Mouse (Mus musculus) hindbrain, embryonic 16.5 days (tissue): ENCODE data around the gene Adpgk. TPM values are rescaled to one million over a fixed set of nuclear protein-coding genes. Genes with fewer than 3 reads are reported as not detected.
A peak's percentile ranks its signal among the peaks of the same experiment; 100 is the strongest.

Experiments used
- ATAC-seq: fragments of 200-750 bp; cut with Nextera tagmentation; 2 replicates; pipeline ENCODE4 v1.8.0; 2017; ENCODE audit warnings: moderate TSS enrichment, moderate library complexity
- H3K27ac ChIP-seq: fragments of 300-500 bp; sonication (generic); 2 replicates; pipeline ENCODE4 v1.5.1; 2014; ENCODE audit warnings: low read depth, mild to moderate bottlenecking, control low read depth, low read length, moderate library complexity
- H3K27me3 ChIP-seq: fragments of 300-500 bp; sonication (generic); replicated peaks from 2 replicates; pipeline ENCODE4 v1.6.1; 2014; ENCODE audit warnings: low read length; ENCODE audit not compliant: control insufficient read depth, insufficient read depth
- H3K36me3 ChIP-seq: fragments of 300-500 bp; sonication (generic); 2 replicates; pipeline ENCODE4 v1.6.1; 2014; ENCODE audit warnings: mild to moderate bottlenecking, low read length, moderate library complexity, mixed read lengths; ENCODE audit not compliant: control insufficient read depth, insufficient read depth
- H3K4me1 ChIP-seq: fragments of 300-500 bp; sonication (generic); 2 replicates; pipeline ENCODE4 v1.6.1; 2014; ENCODE audit warnings: low read depth, low read length; ENCODE audit not compliant: control insufficient read depth, insufficient read depth
- H3K4me2 ChIP-seq: fragments of 300-500 bp; sonication (generic); 2 replicates; pipeline ENCODE4 v1.6.1; 2014; ENCODE audit warnings: mild to moderate bottlenecking, low read length, control low read depth, moderate library complexity
- H3K4me3 ChIP-seq: fragments of 300-500 bp; sonication (generic); 2 replicates; pipeline ENCODE4 v1.5.1; 2014; ENCODE audit warnings: mild to moderate bottlenecking, low read length, control low read depth, moderate library complexity
- H3K9ac ChIP-seq: fragments of 300-500 bp; sonication (generic); 2 replicates; pipeline ENCODE4 v1.6.1; 2014; ENCODE audit warnings: low read depth, mild to moderate bottlenecking, control low read depth, low read length, moderate library complexity
- H3K9me3 ChIP-seq: fragments of 300-500 bp; sonication (generic); 2 replicates; pipeline ENCODE4 v1.6.1; 2014; ENCODE audit warnings: mild to moderate bottlenecking, low read length, moderate library complexity; ENCODE audit not compliant: control insufficient read depth
- WGBS: fragments of 180-500 bp; shearing (Covaris S2); extraction: QIAGEN DNeasy Blood & Tissue Kit; methylation state at CpG from one replicate; pipeline ENCODE4 v1.1.7; 2014; 5-methylcytosine and 5-hydroxymethylcytosine counted together
- polyA plus RNA-seq: library from polyadenylated mRNA; unstranded; fragments of >200 nt; fragmentation: Nextera tagmentation; extraction: Ambion mirVana; gene quantifications from 2 replicates; pipeline ENCODE4 v1.2.1, GENCODE M21; 2015

The Adpgk gene
- polyA plus RNA-seq = 22.6 and 25.7 TPM in 2 replicates

DNA sequence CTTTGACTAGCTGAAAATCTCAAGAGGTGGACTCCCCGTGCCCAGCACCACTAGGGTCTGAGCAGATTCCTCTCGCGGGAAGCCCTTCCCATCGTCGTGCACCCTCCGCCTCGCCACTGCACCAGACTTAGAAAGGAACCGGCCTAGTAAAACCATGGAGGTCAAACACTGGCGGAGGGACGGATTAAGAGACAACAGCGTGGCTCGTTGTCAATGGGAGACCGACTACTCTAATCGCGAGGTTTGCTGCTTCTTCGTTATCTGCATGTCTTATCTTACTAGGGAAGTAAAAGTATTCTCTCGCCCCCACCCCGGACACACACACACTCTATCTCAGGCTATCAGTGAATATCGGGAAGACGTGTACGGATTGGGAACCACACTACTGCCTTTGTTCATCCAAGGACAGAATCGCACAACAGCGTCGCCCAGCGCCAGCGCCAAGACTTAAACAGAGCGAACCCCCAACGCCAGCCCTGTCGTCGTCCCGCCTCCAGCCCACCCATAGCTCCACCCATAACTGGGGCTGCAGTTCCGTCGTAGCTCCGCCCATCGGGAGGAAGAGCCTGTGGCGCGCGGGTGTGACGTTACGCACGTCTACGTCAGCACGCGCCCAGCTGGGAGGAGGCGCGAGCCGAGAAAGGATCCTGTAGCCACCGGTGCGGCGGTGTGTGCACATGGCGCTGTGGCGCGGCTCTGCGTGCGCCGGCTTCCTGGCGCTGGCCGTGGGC lies at the start of gene Adpgk:
Adpgk (plus strand) TSS at position 602 of the 731 bp plus-strand sequence.
- Histone ChIP-seq H3K9me3 (no peaks in the 10 kb centered on the region), H3K27me3 (no peaks in the 10 kb centered on the region), H3K4me1 (peaks cover 7% of the 10 kb centered on the region), H3K4me3 (peak within 1 kb of the TSS; percentile 97), H3K4me2 (peak within 1 kb of the TSS; percentile 75), H3K36me3 (no peaks in the 10 kb centered on the region), H3K27ac (peak within 1 kb of the TSS; percentile 91), H3K9ac (peak within 1 kb of the TSS; percentile 91)
- peak; percentile 99 for ATAC-seq
- WGBS = under 1% methylated on average over 54 of the region's 58 CpGs

- 62% methylated on average over 6 of the region's 7 CpGs for WGBS
- Histone ChIP-seq H3K9ac (no peak overlapping the region), H3K27me3 (no peaks in the 10 kb centered on the region), H3K4me3 (no peak overlapping the region), H3K9me3 (no peaks in the 10 kb centered on the region), H3K4me2 (no peak overlapping the region), H3K27ac (no peak overlapping the region), H3K4me1 (no peaks in the 10 kb centered on the region), H3K36me3 (no peaks in the 10 kb centered on the region)
- no peak for ATAC-seq
These were observed 46.2 kb upstream of the Adpgk start for GRCm38 (mm10) chr9:59245181-59245580.

DNA sequence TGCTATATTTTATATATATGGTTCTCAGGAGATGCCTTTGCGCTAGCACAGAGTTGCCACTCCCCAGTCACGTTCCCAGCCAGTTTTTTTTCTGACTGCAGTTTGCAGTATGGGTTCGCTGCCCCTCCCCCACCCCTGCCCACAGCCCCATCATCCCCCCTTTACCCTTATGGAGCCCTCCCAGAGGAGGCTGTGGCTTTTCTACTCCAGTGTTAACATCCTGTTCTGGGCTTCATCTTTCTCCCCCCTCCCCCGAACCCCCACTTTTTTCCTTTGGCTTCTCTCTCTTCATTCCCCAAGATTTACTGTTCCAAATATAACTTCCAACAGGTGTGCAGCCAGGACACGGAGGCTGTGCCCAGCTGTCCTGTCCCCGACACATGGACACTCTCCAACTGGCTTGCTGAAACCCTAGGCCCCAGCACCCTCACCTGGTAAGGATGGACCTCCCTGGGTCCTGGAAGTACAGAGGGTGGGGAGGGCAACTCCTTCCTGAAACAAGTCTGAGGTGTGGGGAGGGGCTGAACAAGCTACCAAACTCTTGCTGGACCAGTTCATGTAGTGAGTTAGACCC lies 44.8 kb upstream of the Adpgk start:
- Histone ChIP-seq H3K36me3 (no peaks in the 10 kb centered on the region), H3K27ac (no peak overlapping the region), H3K4me1 (no peaks in the 10 kb centered on the region), H3K9me3 (no peaks in the 10 kb centered on the region), H3K4me3 (no peak overlapping the region), H3K27me3 (no peaks in the 10 kb centered on the region), H3K4me2 (no peak overlapping the region), H3K9ac (no peak overlapping the region)
- 55% methylated on average over 6 of the region's 6 CpGs for WGBS
- no peak for ATAC-seq

DNA sequence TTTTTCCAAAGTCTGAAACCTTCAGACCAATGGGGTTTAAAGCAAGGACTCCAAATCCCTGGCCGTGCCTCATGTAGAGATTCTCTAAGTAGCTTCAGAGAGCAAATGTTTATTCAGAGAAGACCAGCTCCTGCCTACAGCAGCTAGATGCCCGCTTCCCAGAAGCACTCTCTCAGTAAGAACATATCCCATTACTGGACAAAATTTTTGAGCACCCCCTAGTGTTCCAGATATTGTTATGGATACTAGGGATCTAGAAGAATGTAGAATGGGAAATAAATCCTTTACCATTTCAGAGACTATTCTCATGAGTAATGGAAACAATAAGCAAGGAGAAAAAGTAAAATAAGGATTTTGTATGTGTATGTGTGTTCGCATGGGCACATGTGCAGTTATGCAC lies 42.0 kb upstream of the Adpgk start:
- WGBS = 77% methylated on average over 3 of the region's 3 CpGs
- no peak for ATAC-seq

DNA sequence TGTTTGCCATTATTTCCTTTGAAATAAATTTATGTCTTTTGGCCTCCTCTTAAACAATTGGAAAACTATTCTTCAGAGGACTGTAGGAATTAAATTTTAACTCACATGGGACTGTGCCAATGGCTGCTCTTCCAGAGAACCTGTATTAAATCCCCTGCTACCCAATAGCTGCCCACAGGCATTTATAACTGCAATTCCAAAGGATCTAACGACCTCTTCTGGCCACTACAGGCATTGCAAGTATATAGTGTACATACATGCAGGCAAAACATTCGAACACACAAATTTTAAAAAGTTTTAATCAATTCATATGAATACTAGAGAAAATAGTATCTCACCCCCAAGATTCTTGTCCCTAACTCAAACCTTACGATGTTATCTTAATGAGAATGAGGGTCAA lies 41.1 kb upstream of the Adpgk start:
- Histone ChIP-seq H3K4me2 (no peak overlapping the region), H3K9me3 (no peaks in the 10 kb centered on the region), H3K4me3 (no peak overlapping the region), H3K9ac (no peak overlapping the region), H3K36me3 (no peaks in the 10 kb centered on the region), H3K27me3 (no peaks in the 10 kb centered on the region), H3K27ac (no peak overlapping the region), H3K4me1 (no peaks in the 10 kb centered on the region)
- WGBS = 61% methylated on average over 3 of the region's 3 CpGs
- ATAC-seq = no peak

More for the DNA sequence above, 42.0 kb upstream of the Adpgk start:
- H3K4me2 ChIP-seq = no peak overlapping the region
- no peak overlapping the region for H3K9ac ChIP-seq
- no peak overlapping the region for H3K4me3 ChIP-seq
- no peak overlapping the region for H3K27ac ChIP-seq
- no peaks in the 10 kb centered on the region for H3K27me3 ChIP-seq
- H3K4me1 ChIP-seq = no peaks in the 10 kb centered on the region
- H3K36me3 ChIP-seq = no peaks in the 10 kb centered on the region
- H3K9me3 ChIP-seq = no peaks in the 10 kb centered on the region

- 66% methylated on average over 5 of the region's 5 CpGs for WGBS
These were observed 36.5 kb upstream of the Adpgk start for GRCm38 (mm10) chr9:59254716-59255421.

GRCm38 (mm10) chr9:59259806-59260454 lies 31.4 kb upstream of the Adpgk start:
- Histone ChIP-seq H3K4me2 (no peak overlapping the region), H3K9ac (no peak overlapping the region), H3K4me3 (no peak overlapping the region), H3K27me3 (no peaks in the 10 kb centered on the region), H3K36me3 (no peaks in the 10 kb centered on the region), H3K9me3 (no peaks in the 10 kb centered on the region), H3K27ac (peak overlapping the region; percentile 62), H3K4me1 (peaks cover 6% of the 10 kb centered on the region)
- WGBS = 30% methylated on average over 9 of the region's 9 CpGs
- ATAC-seq = peak; percentile 50

More at GRCm38 (mm10) chr9:59254716-59255421, 36.5 kb upstream of the Adpgk start:
- no peak overlapping the region for H3K27ac ChIP-seq
- H3K4me2 ChIP-seq = no peak overlapping the region
- no peak overlapping the region for H3K9ac ChIP-seq
- H3K36me3 ChIP-seq = no peaks in the 10 kb centered on the region
- no peak overlapping the region for H3K4me3 ChIP-seq
- H3K4me1 ChIP-seq = peaks cover 4% of the 10 kb centered on the region; the same call in 1 of the 2 replicates
- H3K9me3 ChIP-seq = no peaks in the 10 kb centered on the region
- no peak for ATAC-seq
- H3K27me3 ChIP-seq = no peaks in the 10 kb centered on the region

DNA sequence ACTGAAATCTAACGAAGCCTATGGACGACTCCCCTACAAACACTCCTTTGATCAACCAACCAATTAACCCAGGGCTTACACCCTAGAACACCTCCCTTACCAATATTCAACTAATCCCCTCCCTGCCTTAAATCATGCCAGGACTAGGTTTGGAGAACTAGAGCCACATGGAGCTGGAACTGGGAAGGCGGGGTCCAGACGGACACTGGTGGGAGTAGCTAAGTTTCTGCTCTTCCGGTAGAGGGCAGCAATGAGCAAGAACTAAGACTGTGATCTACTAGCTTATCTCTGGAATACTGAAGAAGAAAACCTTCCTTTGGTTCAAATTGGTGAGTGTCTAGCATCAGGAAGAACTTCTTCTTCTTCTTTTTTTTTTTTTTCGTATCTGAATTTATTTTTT lies 25.0 kb upstream of the Adpgk start:
- no peak for ATAC-seq
- Histone ChIP-seq H3K36me3 (no peaks in the 10 kb centered on the region), H3K4me2 (no peak overlapping the region), H3K9ac (no peak overlapping the region), H3K27me3 (no peaks in the 10 kb centered on the region), H3K4me3 (no peak overlapping the region), H3K4me1 (no peaks in the 10 kb centered on the region; the same call in 1 of the 2 replicates), H3K27ac (no peak overlapping the region), H3K9me3 (no peaks in the 10 kb centered on the region)
- 55% methylated on average over 6 of the region's 6 CpGs for WGBS

GRCm38 (mm10) chr9:59269728-59270127 lies 21.6 kb upstream of the Adpgk start:
- H3K9me3 ChIP-seq = no peaks in the 10 kb centered on the region
- H3K27ac ChIP-seq = no peak overlapping the region
- ATAC-seq = peak; percentile 68; the same call in 1 of the 2 replicates
- WGBS = 38% methylated on average over 5 of the region's 5 CpGs
- no peak overlapping the region for H3K9ac ChIP-seq
- no peak overlapping the region for H3K4me3 ChIP-seq
- no peaks in the 10 kb centered on the region for H3K27me3 ChIP-seq
- no peak overlapping the region for H3K4me2 ChIP-seq
- no peaks in the 10 kb centered on the region for H3K4me1 ChIP-seq
- H3K36me3 ChIP-seq = no peaks in the 10 kb centered on the region
